Mouse (Mus musculus) kidney, adult 2 months (tissue): ENCODE data around the gene P2rx4.

Source experiments
- CTCF ChIP-seq: fragments of 200-500 bp; conservative IDR thresholded peaks from 2 replicates; pipeline ENCODE4 v1.5.1; 2011; ENCODE audit warnings: low read depth, mild to moderate bottlenecking, control low read depth, low read length, moderate library complexity, mixed read lengths; ENCODE audit not compliant: insufficient read depth, insufficient read length
- POLR2A ChIP-seq: fragments of 200-500 bp; IDR thresholded peaks from one replicate; pipeline ENCODE4 v1.6.1; 2011; ENCODE audit warnings: low read depth, low read length, control low read depth

- no peak for TF ChIP-seq POLR2A
- TF ChIP-seq CTCF = no peak
Measured at GRCm38 (mm10) chr5:122771428-122771827, 64.1 kb downstream of the P2rx4 start.
